Mouse (Mus musculus) kidney, embryonic 15.5 days (tissue): ENCODE results near the gene Chn2. TPM values are rescaled to one million over a fixed set of nuclear protein-coding genes. Genes with fewer than 3 reads are reported as not detected.

ENCODE experiments used
- ATAC-seq: fragments of 200-750 bp; cut with Nextera tagmentation; replicated peaks from 2 replicates; pipeline ENCODE4 v1.8.0; 2017; ENCODE audit warnings: moderate TSS enrichment; ENCODE audit not compliant: low FRiP score
- H3K27ac ChIP-seq: fragments of 300-500 bp; sonication (generic); 2 replicates; pipeline ENCODE4 v1.5.1; 2015; ENCODE audit warnings: mild to moderate bottlenecking, inconsistent platforms
- H3K27me3 ChIP-seq: fragments of 300-500 bp; sonication (generic); 2 replicates; pipeline ENCODE4 v1.6.1; 2015; ENCODE audit warnings: inconsistent platforms
- H3K36me3 ChIP-seq: fragments of 300-500 bp; sonication (generic); 2 replicates; pipeline ENCODE4 v1.6.1; 2015; ENCODE audit warnings: inconsistent platforms
- H3K4me1 ChIP-seq: fragments of 300-500 bp; sonication (generic); 2 replicates; pipeline ENCODE4 v1.6.1; 2015; ENCODE audit warnings: inconsistent platforms
- H3K4me2 ChIP-seq: fragments of 300-500 bp; sonication (generic); 2 replicates; pipeline ENCODE4 v1.6.1; 2015; ENCODE audit warnings: moderate library complexity, mild to moderate bottlenecking, inconsistent platforms
- H3K4me3 ChIP-seq: fragments of 300-500 bp; sonication (generic); replicated peaks from 2 replicates; pipeline ENCODE4 v1.5.1; 2015; ENCODE audit warnings: mild to moderate bottlenecking, inconsistent platforms
- H3K9ac ChIP-seq: fragments of 300-500 bp; sonication (generic); 2 replicates; pipeline ENCODE4 v1.6.1; 2015; ENCODE audit warnings: mild to moderate bottlenecking, inconsistent platforms
- H3K9me3 ChIP-seq: fragments of 300-500 bp; sonication (generic); replicated peaks from 2 replicates; pipeline ENCODE4 v1.6.1; 2016; ENCODE audit warnings: inconsistent platforms
- WGBS: fragments of 180-500 bp; shearing (Covaris S2); methylation state at CpG from one replicate; pipeline ENCODE4 v1.1.7; 2015; ENCODE audit warnings: mixed read lengths; 5-methylcytosine and 5-hydroxymethylcytosine counted together
- polyA plus RNA-seq: library from polyadenylated mRNA; unstranded; fragments of >200 nt; fragmentation: Nextera tagmentation; extraction: Ambion mirVana; gene quantifications from 2 replicates; pipeline ENCODE4 v1.2.1, GENCODE M21; 2015

Gene Chn2
- 15.5 and 16.8 TPM in 2 replicates for polyA plus RNA-seq

DNA sequence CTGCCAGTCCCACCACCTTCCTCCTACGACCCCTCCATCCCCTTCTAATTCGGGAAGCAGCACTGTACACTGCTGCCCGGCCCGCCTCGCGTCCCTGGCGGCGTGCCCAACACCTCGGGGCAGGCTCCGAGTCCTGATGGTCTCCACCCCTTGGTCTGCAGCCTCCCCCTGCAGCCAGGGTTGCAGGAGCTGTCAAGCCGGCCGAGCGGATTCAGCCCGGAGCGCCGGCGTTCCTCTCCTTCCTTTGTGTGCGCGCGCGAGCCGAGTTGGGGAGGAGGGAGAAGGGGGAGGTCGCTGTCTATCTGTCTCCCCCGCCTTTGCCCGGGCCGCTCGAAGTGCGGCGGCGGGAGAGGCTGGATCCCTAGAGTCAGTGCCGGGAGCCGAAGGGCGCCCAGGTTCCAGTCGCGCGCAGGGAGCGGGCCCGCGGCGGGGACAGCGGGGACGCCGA, at the start of gene Chn2:
Gene Chn2, plus strand, starts transcription at position 198 of the 448 bp plus-strand sequence.
- peak within 1 kb of the TSS; percentile 58 for H3K4me3 ChIP-seq
- H3K9ac ChIP-seq, result peak within 1 kb of the TSS; percentile 76
- WGBS, result 0% methylated on average over 38 of the region's 43 CpGs
- no peaks in the 10 kb centered on the region for H3K36me3 ChIP-seq
- peak; percentile 78 for ATAC-seq
- H3K27me3 ChIP-seq, result peaks cover 51% of the 10 kb centered on the region
- H3K9me3 ChIP-seq, result no peaks in the 10 kb centered on the region
- peaks cover 30% of the 10 kb centered on the region for H3K4me1 ChIP-seq
- peak within 1 kb of the TSS; percentile 86 for H3K27ac ChIP-seq
- H3K4me2 ChIP-seq, result peak within 1 kb of the TSS; percentile 98

DNA sequence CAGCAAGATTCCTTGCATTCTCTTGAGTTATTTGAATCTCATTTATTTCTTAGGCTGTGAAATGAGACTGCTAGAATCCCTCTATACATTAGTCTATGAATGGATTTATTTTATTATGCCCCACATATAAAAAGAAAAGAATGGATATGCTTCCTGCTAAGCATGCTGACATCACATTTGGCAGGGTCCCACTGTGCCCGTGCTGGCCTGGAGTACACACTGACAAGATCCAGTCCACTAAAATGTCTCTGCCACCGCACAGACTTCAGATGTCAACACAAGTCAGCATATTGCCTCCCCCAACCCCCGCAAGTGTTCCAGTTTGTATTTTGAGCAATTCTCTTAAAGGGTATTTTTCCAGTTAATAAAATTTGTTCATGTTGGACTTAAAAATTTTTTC, 47.0 kb upstream of the Chn2 start:
- Histone ChIP-seq H3K4me1 (peaks cover 13% of the 10 kb centered on the region), H3K4me2 (no peak overlapping the region), H3K36me3 (no peaks in the 10 kb centered on the region), H3K9me3 (0 out of 2 replicates have a peak, but pooled peaks cover 5% of the 10 kb centered on the region), H3K9ac (no peak overlapping the region), H3K27ac (no peak overlapping the region), H3K27me3 (peaks cover 25% of the 10 kb centered on the region), H3K4me3 (no peak overlapping the region)
- 81% methylated on average over 3 of the region's 3 CpGs for WGBS
- no peak for ATAC-seq

DNA sequence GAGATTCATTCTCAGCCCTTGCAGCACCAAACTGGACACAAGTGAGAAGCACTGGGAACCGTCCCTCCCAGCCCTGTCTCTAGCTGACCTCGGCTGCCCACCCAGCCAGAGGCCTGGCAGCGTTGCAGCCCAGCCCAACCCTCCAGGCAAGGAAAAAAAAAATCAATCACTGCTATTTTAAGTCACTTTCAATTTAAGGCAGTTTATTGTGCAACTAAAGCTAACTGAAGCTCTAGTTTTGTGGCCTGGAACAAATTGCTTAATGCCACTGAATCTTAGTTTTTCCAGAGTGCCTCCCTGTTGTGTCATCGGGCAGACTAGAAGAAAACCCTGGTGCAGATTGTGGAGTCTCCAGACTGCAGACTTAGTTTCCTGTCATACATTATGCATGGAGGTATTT, 43.8 kb upstream of the Chn2 start:
- Histone ChIP-seq H3K36me3 (no peaks in the 10 kb centered on the region), H3K9ac (no peak overlapping the region), H3K9me3 (0 out of 2 replicates have a peak, but pooled peaks cover 5% of the 10 kb centered on the region), H3K27ac (no peak overlapping the region), H3K27me3 (0 out of 2 replicates have a peak, but pooled peaks cover 5% of the 10 kb centered on the region), H3K4me1 (peaks cover 7% of the 10 kb centered on the region), H3K4me2 (no peak overlapping the region), H3K4me3 (no peak overlapping the region)
- 25% methylated on average over 4 of the region's 4 CpGs for WGBS
- ATAC-seq, result no peak

DNA sequence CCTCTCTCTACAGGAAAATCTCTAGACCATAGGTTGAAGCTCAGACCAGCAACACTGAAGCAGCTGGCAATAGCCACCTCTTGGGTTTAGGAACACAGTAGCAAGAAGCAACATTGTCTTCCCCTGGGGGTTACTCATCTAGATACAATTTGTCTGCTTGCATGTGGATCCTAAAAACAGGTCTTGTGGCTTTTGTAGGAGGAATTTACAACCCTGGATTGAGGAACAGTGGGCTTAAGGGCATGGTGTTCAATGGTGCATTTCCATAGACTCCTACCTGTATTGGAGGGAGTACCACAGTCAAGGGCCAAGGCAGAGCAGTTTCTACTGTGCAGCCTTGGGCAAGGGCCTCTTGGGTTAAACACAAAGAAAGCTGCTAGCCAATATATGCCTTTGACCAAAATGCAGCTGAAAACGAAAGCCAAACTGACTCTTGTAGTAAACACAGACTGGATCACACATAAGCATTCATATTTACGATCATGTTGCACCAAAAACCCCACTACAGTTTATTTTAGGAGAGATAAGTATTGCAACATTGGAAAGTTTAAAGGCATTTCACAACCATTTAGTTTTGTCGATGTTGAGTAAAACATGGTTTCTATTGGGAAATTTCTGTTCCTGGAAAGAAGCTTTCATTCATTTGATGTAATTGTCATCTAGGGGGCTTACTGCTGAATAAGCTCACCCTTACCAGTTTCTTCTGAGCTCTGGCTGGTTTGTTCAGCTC, 43.0 kb upstream of the Chn2 start:
- peaks cover 7% of the 10 kb centered on the region for H3K4me1 ChIP-seq
- WGBS, result 90% methylated on average over 3 of the region's 3 CpGs
- H3K4me3 ChIP-seq, result no peak overlapping the region
- no peak overlapping the region for H3K4me2 ChIP-seq
- 0 out of 2 replicates have a peak, but pooled peaks cover 5% of the 10 kb centered on the region for H3K27me3 ChIP-seq
- H3K9me3 ChIP-seq, result 0 out of 2 replicates have a peak, but pooled peaks cover 5% of the 10 kb centered on the region
- no peak for ATAC-seq
- no peak overlapping the region for H3K27ac ChIP-seq
- H3K9ac ChIP-seq, result no peak overlapping the region
- H3K36me3 ChIP-seq, result no peaks in the 10 kb centered on the region

DNA sequence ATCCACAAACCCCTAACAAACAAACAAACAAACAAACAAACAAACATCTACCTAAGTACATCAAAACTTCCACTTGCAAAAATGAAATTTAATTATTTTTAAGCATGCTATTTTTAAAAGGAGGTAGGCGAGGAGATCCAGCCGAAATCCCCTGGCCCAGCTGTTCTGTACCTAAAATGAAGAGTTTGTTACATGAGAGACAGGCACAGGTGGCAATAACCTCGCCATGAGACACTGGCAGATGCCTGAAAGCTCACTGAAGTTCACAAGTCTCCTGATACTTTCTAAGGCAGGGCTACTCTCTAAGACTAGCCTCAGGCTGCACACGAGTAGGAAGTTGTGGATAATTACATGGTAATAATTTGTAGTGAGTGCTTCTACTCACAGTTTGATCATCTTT, 34.1 kb upstream of the Chn2 start:
- H3K27ac ChIP-seq, result no peak overlapping the region
- H3K27me3 ChIP-seq, result peaks cover 4% of the 10 kb centered on the region; the same call in 1 of the 2 replicates
- WGBS, result 76% methylated on average over 4 of the region's 4 CpGs
- H3K4me3 ChIP-seq, result no peak overlapping the region
- no peaks in the 10 kb centered on the region for H3K4me1 ChIP-seq
- no peaks in the 10 kb centered on the region for H3K9me3 ChIP-seq
- H3K36me3 ChIP-seq, result no peaks in the 10 kb centered on the region
- H3K9ac ChIP-seq, result no peak overlapping the region
- H3K4me2 ChIP-seq, result no peak overlapping the region
- ATAC-seq, result no peak

DNA sequence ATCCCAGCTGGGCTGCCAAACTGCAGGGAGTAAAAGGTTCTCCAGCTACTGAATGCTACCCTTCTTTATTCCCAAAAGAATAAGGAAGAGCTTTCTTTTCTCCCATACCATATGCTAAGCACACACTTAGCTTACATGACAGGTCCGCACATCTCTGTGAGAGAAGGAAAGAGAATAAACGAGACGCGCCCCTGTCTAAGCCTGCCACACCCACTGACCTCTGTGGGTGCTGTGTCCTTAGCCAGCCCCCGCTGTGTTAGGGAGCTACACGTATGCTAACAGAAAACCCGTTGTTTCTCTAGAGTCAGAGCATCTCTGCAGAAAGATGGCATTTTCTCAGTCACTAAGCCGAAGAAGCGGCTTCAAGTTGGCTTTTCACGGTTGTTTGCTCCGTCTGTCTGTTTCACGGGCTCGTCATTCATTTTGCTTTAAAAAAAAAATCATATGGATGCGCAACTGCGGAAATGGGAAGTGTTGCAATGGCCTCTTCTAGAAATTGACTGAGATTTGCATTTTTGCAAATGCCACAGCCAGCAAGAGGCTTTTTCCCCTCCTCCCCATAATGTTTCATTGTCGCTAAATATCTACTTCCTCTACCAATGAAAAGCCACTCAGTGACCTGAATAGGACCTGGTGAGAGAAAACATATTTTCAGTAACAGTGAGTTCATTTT, 30.8 kb upstream of the Chn2 start:
- Histone ChIP-seq H3K4me2 (no peak overlapping the region), H3K9me3 (no peaks in the 10 kb centered on the region), H3K27ac (no peak overlapping the region), H3K36me3 (no peaks in the 10 kb centered on the region), H3K27me3 (peaks cover 4% of the 10 kb centered on the region; the same call in 1 of the 2 replicates), H3K4me3 (no peak overlapping the region), H3K4me1 (no peaks in the 10 kb centered on the region), H3K9ac (no peak overlapping the region)
- WGBS, result 88% methylated on average over 16 of the region's 16 CpGs
- ATAC-seq, result no peak

DNA sequence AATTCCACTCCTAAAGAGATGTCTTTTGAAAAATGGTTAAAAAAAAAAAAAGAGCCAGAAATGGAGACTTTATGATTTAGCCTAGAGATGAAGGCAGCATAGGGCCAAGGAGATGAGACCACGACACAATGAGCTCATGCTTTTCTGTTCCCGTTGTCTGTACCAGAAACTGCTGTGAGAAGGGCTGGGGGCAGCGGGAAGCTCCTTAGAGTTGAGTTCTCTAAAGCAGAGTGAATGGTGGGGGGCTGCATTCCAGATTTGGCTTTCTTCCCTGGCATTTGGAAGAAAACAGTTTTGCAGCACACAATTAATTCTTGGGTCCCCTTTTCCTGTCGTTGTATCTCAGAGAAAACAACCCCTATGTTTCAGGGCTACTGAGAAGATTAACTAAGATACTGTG, 30.1 kb upstream of the Chn2 start:
- ATAC-seq, result no peak
- no peak overlapping the region for H3K27ac ChIP-seq
- H3K9ac ChIP-seq, result no peak overlapping the region
- 59% methylated on average over 4 of the region's 4 CpGs for WGBS
- H3K9me3 ChIP-seq, result no peaks in the 10 kb centered on the region
- peaks cover 4% of the 10 kb centered on the region; the same call in 1 of the 2 replicates for H3K27me3 ChIP-seq
- H3K4me3 ChIP-seq, result no peak overlapping the region
- H3K4me2 ChIP-seq, result no peak overlapping the region
- H3K4me1 ChIP-seq, result no peaks in the 10 kb centered on the region
- H3K36me3 ChIP-seq, result no peaks in the 10 kb centered on the region

DNA sequence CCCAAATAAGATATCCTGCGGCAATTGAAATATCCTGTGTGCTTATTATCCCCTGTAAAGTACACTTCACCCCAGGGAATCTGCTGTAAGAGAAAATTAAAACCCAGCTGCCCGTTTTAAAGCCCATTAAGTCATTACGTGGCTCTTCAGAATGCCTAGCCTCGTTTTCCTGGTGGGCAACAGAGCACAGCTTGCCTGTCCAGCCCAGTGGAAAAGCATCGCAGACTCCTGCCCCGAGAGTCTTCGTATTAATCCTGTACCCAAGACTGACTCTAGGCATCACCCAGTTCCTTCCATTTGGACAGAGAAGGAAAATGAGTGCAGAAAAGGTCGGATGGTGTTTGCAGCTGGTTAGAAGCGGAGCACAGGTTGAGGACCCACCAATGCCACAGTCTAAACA, 29.0 kb upstream of the Chn2 start:
- no peak overlapping the region for H3K4me2 ChIP-seq
- no peaks in the 10 kb centered on the region for H3K4me1 ChIP-seq
- ATAC-seq, result no peak
- 45% methylated on average over 9 of the region's 9 CpGs for WGBS
- no peak overlapping the region for H3K27ac ChIP-seq
- H3K4me3 ChIP-seq, result no peak overlapping the region
- H3K9ac ChIP-seq, result no peak overlapping the region
- peaks cover 4% of the 10 kb centered on the region; the same call in 1 of the 2 replicates for H3K27me3 ChIP-seq
- no peaks in the 10 kb centered on the region for H3K36me3 ChIP-seq
- H3K9me3 ChIP-seq, result no peaks in the 10 kb centered on the region

DNA sequence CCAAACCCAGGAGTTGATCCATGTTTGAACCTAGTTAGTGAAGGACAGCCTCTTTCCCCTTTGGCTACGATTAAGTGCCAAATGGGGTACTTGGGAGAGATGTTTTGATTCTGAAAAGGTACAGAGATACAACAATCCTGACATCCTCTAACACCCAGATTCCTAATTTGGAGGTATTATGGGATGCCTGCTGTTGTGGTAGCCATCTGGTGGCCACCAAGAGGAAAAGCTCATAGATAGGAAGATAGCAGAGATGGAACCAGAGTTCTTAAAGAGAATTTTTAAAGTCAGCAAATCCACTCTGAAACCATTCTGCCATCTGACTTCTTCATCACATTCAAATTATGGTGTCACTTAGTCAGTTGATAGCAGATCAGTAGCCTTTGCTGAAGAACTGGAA, 27.2 kb upstream of the Chn2 start:
- no peak overlapping the region for H3K4me3 ChIP-seq
- no peak for ATAC-seq
- WGBS, result 90% methylated on average over 1 of the region's 1 CpGs
- H3K9ac ChIP-seq, result no peak overlapping the region
- no peaks in the 10 kb centered on the region for H3K36me3 ChIP-seq
- H3K9me3 ChIP-seq, result no peaks in the 10 kb centered on the region
- H3K4me2 ChIP-seq, result no peak overlapping the region
- H3K27ac ChIP-seq, result no peak overlapping the region
- peaks cover 4% of the 10 kb centered on the region; the same call in 1 of the 2 replicates for H3K27me3 ChIP-seq
- no peaks in the 10 kb centered on the region for H3K4me1 ChIP-seq

DNA sequence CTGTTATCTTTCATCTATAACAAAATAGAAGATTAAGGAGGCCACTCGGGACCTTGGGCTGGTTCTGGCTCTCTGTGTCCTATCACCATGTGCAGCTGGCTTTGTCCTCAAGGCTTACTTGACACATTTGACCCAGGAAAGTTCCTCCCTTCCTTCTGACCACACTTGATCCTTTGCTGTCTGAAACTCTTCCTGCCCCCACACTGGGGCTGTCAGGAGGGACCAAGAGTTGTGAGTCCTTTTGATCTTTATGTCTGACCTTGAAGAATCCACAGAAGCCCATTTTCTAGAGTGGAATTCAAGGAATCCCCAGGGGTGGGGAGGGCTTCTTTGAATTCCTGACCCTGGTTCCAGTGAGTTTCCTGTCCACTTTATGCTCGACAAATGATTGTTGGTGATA, 21.3 kb upstream of the Chn2 start:
- WGBS, result 14% methylated on average over 2 of the region's 2 CpGs
- Histone ChIP-seq H3K4me2 (no peak overlapping the region), H3K36me3 (no peaks in the 10 kb centered on the region), H3K27ac (no peak overlapping the region), H3K4me3 (no peak overlapping the region), H3K9ac (no peak overlapping the region), H3K9me3 (no peaks in the 10 kb centered on the region), H3K27me3 (no peaks in the 10 kb centered on the region), H3K4me1 (peaks cover 20% of the 10 kb centered on the region)
- no peak for ATAC-seq

DNA sequence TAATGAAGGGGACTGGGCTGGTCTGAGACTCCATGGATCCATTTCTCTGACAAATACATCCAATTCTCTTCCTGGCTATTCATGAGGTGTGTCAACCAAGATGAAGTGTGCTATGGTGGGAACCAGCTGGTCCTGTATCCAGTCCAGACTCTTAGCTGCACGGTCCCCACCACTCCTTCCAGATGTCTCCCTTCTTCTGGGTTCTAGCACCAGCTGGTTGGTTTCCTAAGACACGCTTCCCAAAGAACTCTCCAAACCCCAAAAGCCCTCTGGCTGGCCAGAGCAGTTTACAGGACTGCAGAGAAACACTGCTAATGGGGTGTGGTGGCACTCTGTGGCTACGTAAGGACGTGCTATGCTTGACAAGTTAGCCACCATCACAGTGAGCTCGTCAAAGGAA, 20.5 kb upstream of the Chn2 start:
- no peaks in the 10 kb centered on the region for H3K27me3 ChIP-seq
- H3K9me3 ChIP-seq, result no peaks in the 10 kb centered on the region
- ATAC-seq, result no peak
- no peak overlapping the region for H3K27ac ChIP-seq
- no peak overlapping the region for H3K4me3 ChIP-seq
- no peak overlapping the region for H3K9ac ChIP-seq
- H3K4me1 ChIP-seq, result peaks cover 20% of the 10 kb centered on the region
- no peak overlapping the region for H3K4me2 ChIP-seq
- 71% methylated on average over 5 of the region's 5 CpGs for WGBS
- H3K36me3 ChIP-seq, result no peaks in the 10 kb centered on the region

DNA sequence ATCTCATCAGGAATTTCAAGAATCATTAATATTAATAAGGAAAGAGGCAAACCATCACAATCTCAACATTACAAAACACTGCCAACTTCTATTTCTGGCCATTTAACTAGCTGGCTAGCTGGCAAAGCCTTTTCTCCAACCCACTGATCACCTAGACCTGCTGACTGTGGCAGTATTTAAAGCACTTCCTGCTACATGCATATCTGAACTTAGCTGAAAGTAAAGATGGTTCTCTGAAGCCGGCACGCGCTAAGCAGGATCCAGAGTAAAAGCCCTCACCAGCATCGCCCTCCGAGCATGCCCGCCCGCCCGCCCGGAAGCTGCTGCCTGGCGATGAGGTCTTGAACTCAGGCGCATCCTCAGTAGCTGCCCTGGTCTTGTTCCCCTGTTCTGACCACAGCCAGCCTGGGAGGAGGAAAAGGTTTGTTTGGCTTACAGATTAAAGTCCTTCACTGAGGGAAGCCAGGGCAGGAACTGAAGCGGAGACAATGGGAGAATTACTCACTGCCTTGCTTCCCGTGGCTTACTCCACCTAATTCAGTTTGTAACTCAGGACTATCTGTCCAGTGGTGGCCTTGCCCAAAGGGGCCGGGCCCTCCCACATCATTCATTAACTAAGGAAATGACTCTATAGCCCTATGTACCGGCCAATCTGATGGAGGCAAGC, 18.1 kb upstream of the Chn2 start:
- 0 out of 2 replicates have a peak, but pooled peaks cover 2% of the 10 kb centered on the region for H3K27me3 ChIP-seq
- ATAC-seq, result peak; percentile 81
- no peaks in the 10 kb centered on the region for H3K36me3 ChIP-seq
- H3K9me3 ChIP-seq, result no peaks in the 10 kb centered on the region
- H3K4me2 ChIP-seq, result peak overlapping the region; percentile 32
- H3K27ac ChIP-seq, result peak overlapping the region; percentile 74
- 56% methylated on average over 15 of the region's 15 CpGs for WGBS
- no peak overlapping the region for H3K9ac ChIP-seq
- H3K4me1 ChIP-seq, result peaks cover 20% of the 10 kb centered on the region
- no peak overlapping the region for H3K4me3 ChIP-seq
